Mouse (Mus musculus): ENCODE measurements around the gene Dnajc1. TPM values are rescaled to one million over a fixed set of nuclear protein-coding genes. Genes with fewer than 3 reads are reported as not detected.

Dnajc1 gene
- polyA plus RNA-seq, 1 experiment from 2014 or later = 35.5 TPM

DNA sequence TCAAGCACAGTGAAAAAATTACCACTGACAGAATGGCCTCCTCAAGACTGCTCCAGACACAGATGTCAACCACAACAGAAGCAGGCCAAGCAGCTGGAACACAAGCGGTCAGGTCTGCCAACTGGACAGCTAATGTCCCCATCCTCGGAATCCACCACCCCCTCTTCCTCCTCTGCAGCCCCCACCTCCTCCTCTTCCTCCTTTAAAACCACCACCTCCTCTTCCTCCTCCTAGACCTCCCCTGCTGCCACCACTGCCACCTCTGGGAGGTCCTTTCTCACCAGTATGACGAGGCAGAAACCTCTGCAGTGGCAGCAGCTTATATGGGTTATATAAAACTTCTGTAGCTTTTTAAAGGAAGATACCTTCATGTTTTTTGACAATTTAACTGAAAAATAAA is 143.4 kb downstream of the Dnajc1 start:
- H3K9me3 ChIP-seq (ENCODE audit: control insufficient read depth, low read length) = no peaks in the 10 kb centered on the region
- DNase-seq (ENCODE audit: low spot score) = no peak
- no peak overlapping the region for H3K9ac ChIP-seq (ENCODE audit: low read depth, low read length)
- no peak overlapping the region for H3K4me2 ChIP-seq (replicated peaks; ENCODE audit: low read depth, low read length)
- no peak overlapping the region for H3K4me3 ChIP-seq (ENCODE audit: low read depth, low read length)
- no peak for ATAC-seq (ENCODE audit: low FRiP score)
- H3K27me3 ChIP-seq (ENCODE audit: control insufficient read depth, insufficient read depth, low read length) = no peaks in the 10 kb centered on the region
- H3K36me3 ChIP-seq (ENCODE audit: control insufficient read depth, insufficient read depth, low read length) = no peaks in the 10 kb centered on the region
- WGBS = 88% methylated on average over 3 of the region's 3 CpGs
- H3K4me1 ChIP-seq (replicated peaks; ENCODE audit: control insufficient read depth, insufficient read depth, low read length) = no peaks in the 10 kb centered on the region
- H3K27ac ChIP-seq (ENCODE audit: low read depth, low read length) = no peak overlapping the region

GRCm38 (mm10) chr2:18235524-18235923 is 157.1 kb downstream of the Dnajc1 start:
- H3K27ac ChIP-seq (ENCODE audit: low read depth, low read length) = no peak overlapping the region
- 91% methylated on average over 5 of the region's 5 CpGs for WGBS
- DNase-seq (ENCODE audit: low spot score) (no peak), ATAC-seq (ENCODE audit: low FRiP score) (no peak)
- no peak overlapping the region for H3K4me3 ChIP-seq (ENCODE audit: low read depth, low read length)
- no peaks in the 10 kb centered on the region for H3K9me3 ChIP-seq (ENCODE audit: control insufficient read depth, low read length)
- H3K36me3 ChIP-seq (ENCODE audit: control insufficient read depth, insufficient read depth, low read length) = no peaks in the 10 kb centered on the region
- no peak overlapping the region for H3K9ac ChIP-seq (ENCODE audit: low read depth, low read length)
- no peak overlapping the region for H3K4me2 ChIP-seq (replicated peaks; ENCODE audit: low read depth, low read length)
- H3K27me3 ChIP-seq (ENCODE audit: control insufficient read depth, insufficient read depth, low read length) = no peaks in the 10 kb centered on the region
- H3K4me1 ChIP-seq (replicated peaks; ENCODE audit: control insufficient read depth, insufficient read depth, low read length) = peaks cover 4% of the 10 kb centered on the region; the same call in 1 of the 2 replicates

DNA sequence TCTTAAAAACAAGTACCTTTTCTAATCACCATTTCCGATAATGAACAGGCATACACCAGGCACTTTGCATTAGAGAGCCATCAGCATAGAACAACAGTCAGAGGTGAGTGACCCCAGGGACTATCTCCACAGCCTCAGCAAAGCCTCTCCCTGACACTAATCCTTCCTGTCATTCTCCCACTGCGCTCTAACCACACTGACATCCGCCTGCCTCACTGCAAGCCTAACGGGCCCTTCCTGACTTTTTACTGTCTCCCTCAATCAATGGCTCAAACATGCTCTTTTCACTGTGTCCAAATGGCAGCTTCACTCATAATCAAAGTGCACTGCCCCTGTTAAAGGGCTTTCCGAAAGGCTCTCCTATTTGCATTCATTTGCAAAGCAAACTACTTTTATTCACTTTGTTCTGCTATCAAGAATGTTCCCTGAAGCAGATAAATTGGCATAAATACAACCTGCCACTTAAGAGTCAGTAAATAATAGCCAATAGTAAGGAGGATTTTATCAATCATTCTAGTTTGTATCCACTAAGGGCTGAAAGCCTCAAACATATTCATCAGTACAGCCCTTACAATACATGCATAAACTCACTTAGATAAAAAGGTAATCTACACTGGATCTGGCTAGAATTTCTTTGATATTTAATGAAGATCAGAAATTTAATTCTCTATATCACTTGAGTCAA is 159.6 kb downstream of the Dnajc1 start:
- ATAC-seq (ENCODE audit: low FRiP score) = peak; percentile 78
- Histone ChIP-seq H3K4me2 (replicated peaks; ENCODE audit: low read depth, low read length) (no peak overlapping the region), H3K27ac (ENCODE audit: low read depth, low read length) (0 out of 2 replicates have a peak overlapping the region, but pooled peaks have one; percentile 24), H3K4me3 (ENCODE audit: low read depth, low read length) (no peak overlapping the region), H3K36me3 (ENCODE audit: control insufficient read depth, insufficient read depth, low read length) (no peaks in the 10 kb centered on the region), H3K4me1 (replicated peaks; ENCODE audit: control insufficient read depth, insufficient read depth, low read length) (peaks cover 4% of the 10 kb centered on the region; the same call in 1 of the 2 replicates), H3K9me3 (ENCODE audit: control insufficient read depth, low read length) (no peaks in the 10 kb centered on the region), H3K9ac (ENCODE audit: low read depth, low read length) (no peak overlapping the region), H3K27me3 (ENCODE audit: control insufficient read depth, insufficient read depth, low read length) (no peaks in the 10 kb centered on the region)
- WGBS = 3% methylated on average over 5 of the region's 5 CpGs
- DNase-seq (ENCODE audit: low spot score) = peak; percentile 36

DNA sequence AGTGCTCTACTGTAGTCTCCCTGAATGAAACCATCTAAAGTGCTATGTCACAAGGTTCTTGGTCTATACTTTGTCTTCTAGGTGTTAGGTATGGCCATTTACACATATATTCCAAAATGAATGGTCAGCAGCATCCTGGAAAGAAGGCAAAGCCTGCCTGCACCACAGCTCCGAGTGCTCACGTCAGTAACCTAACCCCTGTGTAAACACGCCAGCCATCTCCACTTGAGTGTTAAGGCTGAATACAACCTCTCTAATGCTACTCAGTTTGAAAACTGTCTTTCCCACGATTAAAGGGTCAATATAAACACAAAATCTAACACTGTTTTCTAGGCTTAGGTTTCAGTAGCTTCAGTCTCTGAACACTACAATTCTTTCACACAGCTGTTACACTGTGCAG is 161.5 kb downstream of the Dnajc1 start:
- Histone ChIP-seq H3K36me3 (ENCODE audit: control insufficient read depth, insufficient read depth, low read length) (no peaks in the 10 kb centered on the region), H3K9me3 (ENCODE audit: control insufficient read depth, low read length) (no peaks in the 10 kb centered on the region), H3K27ac (ENCODE audit: low read depth, low read length) (no peak overlapping the region), H3K4me1 (replicated peaks; ENCODE audit: control insufficient read depth, insufficient read depth, low read length) (peaks cover 4% of the 10 kb centered on the region; the same call in 1 of the 2 replicates), H3K4me2 (replicated peaks; ENCODE audit: low read depth, low read length) (no peak overlapping the region), H3K9ac (ENCODE audit: low read depth, low read length) (no peak overlapping the region), H3K27me3 (ENCODE audit: control insufficient read depth, insufficient read depth, low read length) (no peaks in the 10 kb centered on the region), H3K4me3 (ENCODE audit: low read depth, low read length) (no peak overlapping the region)
- ATAC-seq (ENCODE audit: low FRiP score) (no peak), DNase-seq (ENCODE audit: low spot score) (no peak)
- WGBS = 66% methylated on average over 4 of the region's 4 CpGs

- no peak for ATAC-seq (ENCODE audit: low FRiP score)
- Histone ChIP-seq H3K9ac (ENCODE audit: low read depth, low read length) (no peak overlapping the region), H3K4me1 (replicated peaks; ENCODE audit: control insufficient read depth, insufficient read depth, low read length) (peaks cover 3% of the 10 kb centered on the region; the same call in 1 of the 2 replicates), H3K27ac (ENCODE audit: low read depth, low read length) (no peak overlapping the region), H3K4me3 (ENCODE audit: low read depth, low read length) (no peak overlapping the region), H3K9me3 (ENCODE audit: control insufficient read depth, low read length) (no peaks in the 10 kb centered on the region), H3K36me3 (ENCODE audit: control insufficient read depth, insufficient read depth, low read length) (no peaks in the 10 kb centered on the region), H3K4me2 (replicated peaks; ENCODE audit: low read depth, low read length) (no peak overlapping the region), H3K27me3 (ENCODE audit: control insufficient read depth, insufficient read depth, low read length) (no peaks in the 10 kb centered on the region)
- WGBS = 18% methylated on average over 2 of the region's 2 CpGs
- DNase-seq (ENCODE audit: low spot score) = no peak
These were observed 163.4 kb downstream of the Dnajc1 start for GRCm38 (mm10) chr2:18229279-18229678.

- Histone ChIP-seq H3K4me2 (replicated peaks; ENCODE audit: low read depth, low read length) (no peak overlapping the region), H3K4me3 (ENCODE audit: low read depth, low read length) (no peak overlapping the region), H3K9me3 (ENCODE audit: control insufficient read depth, low read length) (no peaks in the 10 kb centered on the region), H3K36me3 (ENCODE audit: control insufficient read depth, insufficient read depth, low read length) (no peaks in the 10 kb centered on the region), H3K27ac (ENCODE audit: low read depth, low read length) (no peak overlapping the region), H3K4me1 (replicated peaks; ENCODE audit: control insufficient read depth, insufficient read depth, low read length) (no peaks in the 10 kb centered on the region), H3K9ac (ENCODE audit: low read depth, low read length) (no peak overlapping the region), H3K27me3 (ENCODE audit: control insufficient read depth, insufficient read depth, low read length) (no peaks in the 10 kb centered on the region)
- ATAC-seq (ENCODE audit: low FRiP score) (no peak), DNase-seq (ENCODE audit: low spot score) (no peak)
- 64% methylated on average over 8 of the region's 8 CpGs for WGBS
These were observed 164.1 kb downstream of the Dnajc1 start for GRCm38 (mm10) chr2:18228486-18229062.

- H3K36me3 ChIP-seq (ENCODE audit: control insufficient read depth, insufficient read depth, low read length) = 0 out of 2 replicates have a peak, but pooled peaks cover 7% of the 10 kb centered on the region
- no peak overlapping the region for H3K9ac ChIP-seq (ENCODE audit: low read depth, low read length)
- H3K4me3 ChIP-seq (ENCODE audit: low read depth, low read length) = no peak overlapping the region
- no peaks in the 10 kb centered on the region for H3K9me3 ChIP-seq (ENCODE audit: control insufficient read depth, low read length)
- ATAC-seq (ENCODE audit: low FRiP score) (no peak), DNase-seq (ENCODE audit: low spot score) (no peak)
- WGBS = 83% methylated on average over 13 of the region's 13 CpGs
- H3K4me1 ChIP-seq (replicated peaks; ENCODE audit: control insufficient read depth, insufficient read depth, low read length) = no peaks in the 10 kb centered on the region
- H3K27ac ChIP-seq (ENCODE audit: low read depth, low read length) = no peak overlapping the region
- H3K4me2 ChIP-seq (replicated peaks; ENCODE audit: low read depth, low read length) = no peak overlapping the region
- no peaks in the 10 kb centered on the region for H3K27me3 ChIP-seq (ENCODE audit: control insufficient read depth, insufficient read depth, low read length)
These were observed 173.1 kb downstream of the Dnajc1 start for GRCm38 (mm10) chr2:18219569-18219968.

DNA sequence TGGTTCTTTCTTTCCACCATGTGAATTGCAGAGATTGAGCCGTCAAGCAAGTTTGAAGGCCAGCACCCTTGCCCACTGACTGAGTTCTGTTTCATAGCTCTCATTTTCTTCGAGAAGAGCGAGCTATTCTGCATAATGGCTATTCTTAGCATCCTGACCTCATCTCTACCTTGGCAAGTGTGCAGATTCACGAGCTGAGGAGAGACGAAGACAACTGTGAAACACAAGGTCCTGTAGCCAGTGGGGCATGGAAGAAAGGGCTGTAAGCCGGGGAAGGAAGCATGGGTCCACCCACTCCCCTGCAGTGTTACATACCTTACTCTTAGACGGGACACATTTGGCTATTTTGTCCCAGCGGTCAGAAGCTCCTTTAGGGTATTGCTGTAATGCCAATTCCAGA is 173.5 kb downstream of the Dnajc1 start:
- Histone ChIP-seq H3K9me3 (ENCODE audit: control insufficient read depth, low read length) (no peaks in the 10 kb centered on the region), H3K36me3 (ENCODE audit: control insufficient read depth, insufficient read depth, low read length) (0 out of 2 replicates have a peak, but pooled peaks cover 7% of the 10 kb centered on the region), H3K9ac (ENCODE audit: low read depth, low read length) (no peak overlapping the region), H3K4me1 (replicated peaks; ENCODE audit: control insufficient read depth, insufficient read depth, low read length) (no peaks in the 10 kb centered on the region), H3K4me2 (replicated peaks; ENCODE audit: low read depth, low read length) (no peak overlapping the region), H3K27me3 (ENCODE audit: control insufficient read depth, insufficient read depth, low read length) (no peaks in the 10 kb centered on the region), H3K4me3 (ENCODE audit: low read depth, low read length) (no peak overlapping the region), H3K27ac (ENCODE audit: low read depth, low read length) (no peak overlapping the region)
- 82% methylated on average over 8 of the region's 8 CpGs for WGBS
- DNase-seq (ENCODE audit: low spot score) (no peak), ATAC-seq (ENCODE audit: low FRiP score) (no peak)

GRCm38 (mm10) chr2:18218500-18218899 is 174.1 kb downstream of the Dnajc1 start:
- Histone ChIP-seq H3K27me3 (ENCODE audit: control insufficient read depth, insufficient read depth, low read length) (no peaks in the 10 kb centered on the region), H3K4me3 (ENCODE audit: low read depth, low read length) (no peak overlapping the region), H3K4me2 (replicated peaks; ENCODE audit: low read depth, low read length) (no peak overlapping the region), H3K27ac (ENCODE audit: low read depth, low read length) (no peak overlapping the region), H3K9me3 (ENCODE audit: control insufficient read depth, low read length) (no peaks in the 10 kb centered on the region), H3K4me1 (replicated peaks; ENCODE audit: control insufficient read depth, insufficient read depth, low read length) (no peaks in the 10 kb centered on the region), H3K36me3 (ENCODE audit: control insufficient read depth, insufficient read depth, low read length) (0 out of 2 replicates have a peak, but pooled peaks cover 7% of the 10 kb centered on the region), H3K9ac (ENCODE audit: low read depth, low read length) (no peak overlapping the region)
- DNase-seq (ENCODE audit: low spot score) (no peak), ATAC-seq (ENCODE audit: low FRiP score) (no peak)
- WGBS = 80% methylated on average over 5 of the region's 5 CpGs
